Mouse (Mus musculus): ENCODE data around the gene Ephb6.
"Not testable (repeated sequence)": the region's sequence is repeated elsewhere in the genome, so short reads cannot be mapped to it uniquely, and the experiment has no call there.

Gene Ephb6

GRCm38 (mm10) chr6:41605061-41605793, at the start of gene Ephb6:
Gene Ephb6, plus strand, starts transcription at chr6:41605482.
- DNase-seq (ENCODE audit: low spot score) = peak; percentile 86

GRCm38 (mm10) chr6:41556389-41556788, 48.9 kb upstream of the Ephb6 start:
- DNase-seq (ENCODE audit: low spot score) = no peak

- no peak for DNase-seq (ENCODE audit: low spot score)
Measured at GRCm38 (mm10) chr6:41557468-41557867, 47.8 kb upstream of the Ephb6 start.

GRCm38 (mm10) chr6:41558271-41558670, 47.0 kb upstream of the Ephb6 start:
- DNase-seq (ENCODE audit: low spot score) = no peak

GRCm38 (mm10) chr6:41559331-41559730, 46.0 kb upstream of the Ephb6 start:
- DNase-seq (ENCODE audit: low spot score) = no peak

- DNase-seq (ENCODE audit: low spot score) = no peak
Measured at GRCm38 (mm10) chr6:41560273-41560672, 45.0 kb upstream of the Ephb6 start.

- DNase-seq (ENCODE audit: low spot score) = no peak
Measured at GRCm38 (mm10) chr6:41562598-41562997, 42.7 kb upstream of the Ephb6 start.

GRCm38 (mm10) chr6:41563104-41563951, 42.0 kb upstream of the Ephb6 start:
- not testable (repeated sequence) for DNase-seq (ENCODE audit: low spot score)

GRCm38 (mm10) chr6:41565261-41565660, 40.0 kb upstream of the Ephb6 start:
- no peak for DNase-seq (ENCODE audit: low spot score)

- no peak for DNase-seq (ENCODE audit: low spot score)
Measured at GRCm38 (mm10) chr6:41566965-41567364, 38.3 kb upstream of the Ephb6 start.

- no peak for DNase-seq (ENCODE audit: low spot score)
Measured at GRCm38 (mm10) chr6:41569078-41569477, 36.2 kb upstream of the Ephb6 start.

- DNase-seq (ENCODE audit: low spot score) = no peak
Measured at GRCm38 (mm10) chr6:41576526-41577097, 28.7 kb upstream of the Ephb6 start.

GRCm38 (mm10) chr6:41577297-41577696, 28.0 kb upstream of the Ephb6 start:
- no peak for DNase-seq (ENCODE audit: low spot score)

GRCm38 (mm10) chr6:41581295-41581694, 24.0 kb upstream of the Ephb6 start:
- DNase-seq (ENCODE audit: low spot score) = no peak

GRCm38 (mm10) chr6:41582189-41582588, 23.1 kb upstream of the Ephb6 start:
- no peak for DNase-seq (ENCODE audit: low spot score)

- DNase-seq (ENCODE audit: low spot score) = peak; percentile 57
Measured at GRCm38 (mm10) chr6:41604401-41605050, 756 bp upstream of the Ephb6 start.

- DNase-seq (ENCODE audit: low spot score) = no peak
Measured at GRCm38 (mm10) chr6:41605794-41606104, 467 bp downstream of the Ephb6 start.

- peak; percentile 68 for DNase-seq (ENCODE audit: low spot score)
Measured at GRCm38 (mm10) chr6:41606214-41606613, 932 bp downstream of the Ephb6 start.

GRCm38 (mm10) chr6:41607637-41608036, 2.4 kb downstream of the Ephb6 start:
- no peak for DNase-seq (ENCODE audit: low spot score)

GRCm38 (mm10) chr6:41620173-41620798, 15.0 kb downstream of the Ephb6 start:
- no peak for DNase-seq (ENCODE audit: low spot score)

GRCm38 (mm10) chr6:41621241-41621990, 16.1 kb downstream of the Ephb6 start:
- no peak for DNase-seq (ENCODE audit: low spot score)
